Mouse (Mus musculus): ENCODE results near the gene Hoxa13. TPM values are rescaled to one million over a fixed set of nuclear protein-coding genes. Genes with fewer than 3 reads are reported as not detected.

Hoxa13 gene
- polyA plus RNA-seq, 1 experiment from 2014 or later: 0.15 TPM

- DNase-seq (ENCODE audit: low spot score) (no peak), ATAC-seq (replicated peaks; ENCODE audit: low FRiP score) (no peak)
- no peak within 1 kb of the TSS for H3K27ac ChIP-seq (ENCODE audit: low read depth, low read length)
- H3K9me3 ChIP-seq (ENCODE audit: control insufficient read depth, low read length): no peaks in the 10 kb centered on the region
- 3% methylated on average over 38 of the region's 38 CpGs for WGBS
- H3K4me1 ChIP-seq (replicated peaks; ENCODE audit: control insufficient read depth, insufficient read depth, low read length): no peaks in the 10 kb centered on the region; the same call in 1 of the 2 replicates
- H3K36me3 ChIP-seq (ENCODE audit: control insufficient read depth, insufficient read depth, low read length): no peaks in the 10 kb centered on the region
- peak within 1 kb of the TSS; percentile 29 for H3K4me3 ChIP-seq (ENCODE audit: low read depth, low read length)
- H3K9ac ChIP-seq (ENCODE audit: low read depth, low read length): no peak within 1 kb of the TSS
- H3K4me2 ChIP-seq: peak within 1 kb of the TSS; percentile 48
- peaks cover 100% of the 10 kb centered on the region for H3K27me3 ChIP-seq (replicated peaks; ENCODE audit: control insufficient read depth, insufficient read depth, low read length)
Observed at GRCm38 (mm10) chr6:52213119-52213986, 47.3 kb downstream of the Hoxa13 start, which contains the start of the genes Hoxa3 and Gm28308. Gene Hoxa3, minus strand, starts transcription at chr6:52213336. Gene Gm28308, minus strand, starts transcription at chr6:52213339.

GRCm38 (mm10) chr6:52212556-52213118 is 48.0 kb downstream of the Hoxa13 start:
- no peak for DNase-seq (ENCODE audit: low spot score)
- Histone ChIP-seq H3K27me3 (replicated peaks; ENCODE audit: control insufficient read depth, insufficient read depth, low read length) (peaks cover 99% of the 10 kb centered on the region), H3K4me2 (peak overlapping the region; percentile 48), H3K36me3 (ENCODE audit: control insufficient read depth, insufficient read depth, low read length) (no peaks in the 10 kb centered on the region), H3K4me1 (replicated peaks; ENCODE audit: control insufficient read depth, insufficient read depth, low read length) (no peaks in the 10 kb centered on the region; the same call in 1 of the 2 replicates), H3K27ac (ENCODE audit: low read depth, low read length) (no peak overlapping the region), H3K9me3 (ENCODE audit: control insufficient read depth, low read length) (no peaks in the 10 kb centered on the region), H3K4me3 (ENCODE audit: low read depth, low read length) (peak overlapping the region; percentile 29), H3K9ac (ENCODE audit: low read depth, low read length) (no peak overlapping the region)
- ATAC-seq (replicated peaks; ENCODE audit: low FRiP score): no peak
- 1% methylated on average over 22 of the region's 22 CpGs for WGBS

GRCm38 (mm10) chr6:52211961-52212360 is 48.7 kb downstream of the Hoxa13 start:
- ATAC-seq (replicated peaks; ENCODE audit: low FRiP score): no peak
- Histone ChIP-seq H3K4me3 (ENCODE audit: low read depth, low read length) (peak overlapping the region; percentile 29), H3K4me2 (peak overlapping the region; percentile 48), H3K4me1 (replicated peaks; ENCODE audit: control insufficient read depth, insufficient read depth, low read length) (no peaks in the 10 kb centered on the region; the same call in 1 of the 2 replicates), H3K36me3 (ENCODE audit: control insufficient read depth, insufficient read depth, low read length) (no peaks in the 10 kb centered on the region), H3K9ac (ENCODE audit: low read depth, low read length) (no peak overlapping the region), H3K27me3 (replicated peaks; ENCODE audit: control insufficient read depth, insufficient read depth, low read length) (peaks cover 99% of the 10 kb centered on the region), H3K27ac (ENCODE audit: low read depth, low read length) (no peak overlapping the region), H3K9me3 (ENCODE audit: control insufficient read depth, low read length) (no peaks in the 10 kb centered on the region)
- WGBS: 4% methylated on average over 13 of the region's 13 CpGs
- DNase-seq (ENCODE audit: low spot score): no peak

- Histone ChIP-seq H3K27me3 (replicated peaks; ENCODE audit: control insufficient read depth, insufficient read depth, low read length) (peaks cover 99% of the 10 kb centered on the region), H3K27ac (ENCODE audit: low read depth, low read length) (no peak overlapping the region), H3K36me3 (ENCODE audit: control insufficient read depth, insufficient read depth, low read length) (no peaks in the 10 kb centered on the region), H3K4me2 (peak overlapping the region; percentile 48), H3K9me3 (ENCODE audit: control insufficient read depth, low read length) (no peaks in the 10 kb centered on the region), H3K4me1 (replicated peaks; ENCODE audit: control insufficient read depth, insufficient read depth, low read length) (no peaks in the 10 kb centered on the region; the same call in none of the 2 replicates), H3K9ac (ENCODE audit: low read depth, low read length) (no peak overlapping the region), H3K4me3 (ENCODE audit: low read depth, low read length) (peak overlapping the region; percentile 29)
- DNase-seq (ENCODE audit: low spot score): no peak
- ATAC-seq (replicated peaks; ENCODE audit: low FRiP score): no peak; the same call in 1 of the 2 replicates
- WGBS: 3% methylated on average over 37 of the region's 37 CpGs
Observed at GRCm38 (mm10) chr6:52211170-52211935, 49.3 kb downstream of the Hoxa13 start.

GRCm38 (mm10) chr6:52209685-52210046 is 51.0 kb downstream of the Hoxa13 start:
- Histone ChIP-seq H3K36me3 (ENCODE audit: control insufficient read depth, insufficient read depth, low read length) (no peaks in the 10 kb centered on the region), H3K27me3 (replicated peaks; ENCODE audit: control insufficient read depth, insufficient read depth, low read length) (peaks cover 99% of the 10 kb centered on the region), H3K4me3 (ENCODE audit: low read depth, low read length) (no peak overlapping the region), H3K4me2 (peak overlapping the region; percentile 49; the same call in 1 of the 2 replicates), H3K27ac (ENCODE audit: low read depth, low read length) (no peak overlapping the region), H3K4me1 (replicated peaks; ENCODE audit: control insufficient read depth, insufficient read depth, low read length) (no peaks in the 10 kb centered on the region; the same call in none of the 2 replicates), H3K9me3 (ENCODE audit: control insufficient read depth, low read length) (no peaks in the 10 kb centered on the region), H3K9ac (ENCODE audit: low read depth, low read length) (no peak overlapping the region)
- WGBS: 7% methylated on average over 12 of the region's 12 CpGs
- no peak for DNase-seq (ENCODE audit: low spot score)
- no peak for ATAC-seq (replicated peaks; ENCODE audit: low FRiP score)

GRCm38 (mm10) chr6:52208868-52209684 is 51.6 kb downstream of the Hoxa13 start:
- H3K4me1 ChIP-seq (replicated peaks; ENCODE audit: control insufficient read depth, insufficient read depth, low read length): no peaks in the 10 kb centered on the region; the same call in none of the 2 replicates
- H3K4me3 ChIP-seq (ENCODE audit: low read depth, low read length): peak overlapping the region; percentile 11
- no peak for ATAC-seq (replicated peaks; ENCODE audit: low FRiP score)

GRCm38 (mm10) chr6:52208072-52208867 is 52.4 kb downstream of the Hoxa13 start, which contains the start of gene Hoxa6:
Gene Hoxa6, minus strand, starts transcription at chr6:52208722.
- Histone ChIP-seq H3K27me3 (replicated peaks; ENCODE audit: control insufficient read depth, insufficient read depth, low read length) (peaks cover 99% of the 10 kb centered on the region), H3K4me2 (peak within 1 kb of the TSS; percentile 49)
- WGBS: 4% methylated on average over 47 of the region's 47 CpGs

More at GRCm38 (mm10) chr6:52208868-52209684, 51.6 kb downstream of the Hoxa13 start:
- Histone ChIP-seq H3K9me3 (ENCODE audit: control insufficient read depth, low read length) (no peaks in the 10 kb centered on the region), H3K36me3 (ENCODE audit: control insufficient read depth, insufficient read depth, low read length) (no peaks in the 10 kb centered on the region), H3K27ac (ENCODE audit: low read depth, low read length) (no peak overlapping the region), H3K27me3 (replicated peaks; ENCODE audit: control insufficient read depth, insufficient read depth, low read length) (peaks cover 99% of the 10 kb centered on the region), H3K4me2 (peak overlapping the region; percentile 49), H3K9ac (ENCODE audit: low read depth, low read length) (no peak overlapping the region)
- 8% methylated on average over 18 of the region's 18 CpGs for WGBS
- no peak for DNase-seq (ENCODE audit: low spot score)

More at GRCm38 (mm10) chr6:52208072-52208867, 52.4 kb downstream of the Hoxa13 start, which contains the start of gene Hoxa6:
- peak within 1 kb of the TSS; percentile 11 for H3K4me3 ChIP-seq (ENCODE audit: low read depth, low read length)
- no peak within 1 kb of the TSS for H3K9ac ChIP-seq (ENCODE audit: low read depth, low read length)
- ATAC-seq (replicated peaks; ENCODE audit: low FRiP score) (no peak), DNase-seq (ENCODE audit: low spot score) (no peak)
- H3K9me3 ChIP-seq (ENCODE audit: control insufficient read depth, low read length): no peaks in the 10 kb centered on the region
- H3K36me3 ChIP-seq (ENCODE audit: control insufficient read depth, insufficient read depth, low read length): no peaks in the 10 kb centered on the region
- no peaks in the 10 kb centered on the region; the same call in none of the 2 replicates for H3K4me1 ChIP-seq (replicated peaks; ENCODE audit: control insufficient read depth, insufficient read depth, low read length)
- H3K27ac ChIP-seq (ENCODE audit: low read depth, low read length): no peak within 1 kb of the TSS

All from liver, embryonic 11.5 days (tissue).